Mouse (Mus musculus): ENCODE data around the gene Zfp748.

The Zfp748 gene

GRCm38 (mm10) chr13:67553730-67554129 lies at the start of gene Zfp748:
Zfp748 (minus strand) TSS chr13:67553830.
- no peak for DNase-seq (ENCODE audit: low spot score in 2 of 2)

- DNase-seq (ENCODE audit: low spot score in 2 of 2): no peak
Measured at GRCm38 (mm10) chr13:67572591-67573189, 19.1 kb upstream of the Zfp748 start.

- DNase-seq (ENCODE audit: low spot score in 2 of 2): peak; percentile 91 to 94
Measured at GRCm38 (mm10) chr13:67552505-67553346, 904 bp downstream of the Zfp748 start.

GRCm38 (mm10) chr13:67545941-67546340 lies 7.7 kb downstream of the Zfp748 start:
- DNase-seq (ENCODE audit: low spot score in 2 of 2): no peak

- DNase-seq (ENCODE audit: low spot score in 2 of 2): no peak
Measured at GRCm38 (mm10) chr13:67527049-67527730, 26.4 kb downstream of the Zfp748 start.

GRCm38 (mm10) chr13:67525753-67526410 lies 27.7 kb downstream of the Zfp748 start, which contains the start of the genes Gm26965 and Zfp87:
Gm26965 (minus strand) TSS chr13:67526151.
Zfp87 (minus strand) TSS chr13:67526177.
- peak; percentile 94 to 97 for DNase-seq (ENCODE audit: low spot score in 2 of 2)

- no peak for DNase-seq (ENCODE audit: low spot score in 2 of 2)
Measured at GRCm38 (mm10) chr13:67500908-67501307, 52.7 kb downstream of the Zfp748 start.

GRCm38 (mm10) chr13:67500084-67500719 lies 53.4 kb downstream of the Zfp748 start, which contains the start of gene Zfp58:
Zfp58 (minus strand) TSS chr13:67500555.
- peak; percentile 89 to 95 for DNase-seq (ENCODE audit: low spot score in 2 of 2)

- DNase-seq (ENCODE audit: low spot score in 2 of 2): no peak
Measured at GRCm38 (mm10) chr13:67495631-67496030, 58.0 kb downstream of the Zfp748 start.
